Mouse (Mus musculus) fat pad, adult 2 months (tissue): ENCODE measurements around the gene Olfr479.
"Not testable (repeated sequence)": the region's sequence is repeated elsewhere in the genome, so short reads cannot be mapped to it uniquely, and the experiment has no call there.

ENCODE experiments used
- DNase-seq: peaks from one replicate; pipeline ENCODE4 v3.0.0-alpha.2; 2011; ENCODE audit warnings: low read depth, low spot score; ENCODE audit errors: extremely low read depth

Olfr479 gene

DNA sequence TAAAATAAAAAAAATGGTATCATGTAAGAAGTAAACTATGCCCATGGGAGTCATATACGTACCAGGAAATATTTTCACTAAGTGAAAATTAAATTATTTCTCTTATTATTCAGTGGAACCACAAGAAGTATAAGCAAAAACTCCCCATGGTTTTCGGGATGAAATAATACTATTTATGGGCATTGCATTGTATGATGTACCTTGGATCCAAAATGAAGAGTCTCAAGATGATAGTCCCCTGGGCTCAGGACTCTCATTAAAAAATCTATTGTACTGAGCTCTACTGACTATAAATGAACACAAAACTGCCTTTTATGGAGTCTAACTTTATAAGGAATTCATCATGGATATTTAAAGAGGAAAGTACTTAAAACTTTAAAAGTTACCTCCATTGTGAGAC, at the start of gene Olfr479:
Gene Olfr479 (plus strand): TSS at position 301 of the 400 bp plus-strand sequence.
- DNase-seq = no peak

DNA sequence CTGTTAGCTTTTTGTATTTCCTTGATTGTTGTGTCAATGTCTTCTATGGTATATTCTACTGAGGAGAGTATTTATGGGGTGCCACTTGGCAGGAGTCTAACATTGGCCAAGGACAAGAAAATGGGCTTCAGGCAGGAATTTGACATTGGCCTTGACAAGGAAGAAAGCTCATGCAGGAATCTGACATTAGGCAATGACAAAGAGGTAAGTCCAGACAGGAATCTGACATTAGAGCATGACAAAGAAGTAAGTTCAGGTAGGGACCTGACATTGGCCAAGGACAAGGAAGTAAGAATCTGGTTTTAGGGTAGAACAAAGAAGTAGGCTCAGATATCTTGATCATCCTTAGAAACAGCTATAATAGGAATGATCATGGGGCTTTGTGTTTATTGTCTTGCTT, 36.2 kb upstream of the Olfr479 start:
- DNase-seq = not testable (repeated sequence)

GRCm38 (mm10) chr7:108033889-108034288, 16.6 kb upstream of the Olfr479 start, which contains the start of gene Olfr478:
Gene Olfr478, minus strand, starts transcription at chr7:108033989.
- no peak for DNase-seq

- no peak for DNase-seq
Observed at GRCm38 (mm10) chr7:108067246-108067645, 16.8 kb downstream of the Olfr479 start, which contains the start of gene Olfr480. Gene Olfr480, minus strand, starts transcription at chr7:108067346.

DNA sequence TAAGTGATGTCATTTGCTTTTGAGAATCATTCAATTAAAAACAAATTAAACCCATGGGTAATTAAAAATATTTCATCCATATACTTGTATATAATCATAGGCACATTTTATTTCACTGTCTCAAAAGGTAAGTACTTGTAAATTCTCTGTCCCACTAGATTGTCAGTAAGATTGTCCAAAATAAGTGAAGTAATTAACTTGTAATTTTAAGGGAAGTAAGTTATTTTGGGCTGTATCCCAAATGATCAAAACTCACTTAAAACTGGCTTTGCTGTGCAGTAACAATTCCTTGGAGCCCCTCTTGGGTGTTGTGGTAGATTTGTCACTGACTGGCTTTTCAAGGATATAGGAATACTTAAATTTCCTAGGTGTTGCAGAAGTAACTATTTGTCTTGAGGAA, 29.1 kb downstream of the Olfr479 start, which contains the start of gene Olfr481:
Gene Olfr481 (plus strand): TSS at position 301 of the 400 bp plus-strand sequence.
- DNase-seq = no peak

DNA sequence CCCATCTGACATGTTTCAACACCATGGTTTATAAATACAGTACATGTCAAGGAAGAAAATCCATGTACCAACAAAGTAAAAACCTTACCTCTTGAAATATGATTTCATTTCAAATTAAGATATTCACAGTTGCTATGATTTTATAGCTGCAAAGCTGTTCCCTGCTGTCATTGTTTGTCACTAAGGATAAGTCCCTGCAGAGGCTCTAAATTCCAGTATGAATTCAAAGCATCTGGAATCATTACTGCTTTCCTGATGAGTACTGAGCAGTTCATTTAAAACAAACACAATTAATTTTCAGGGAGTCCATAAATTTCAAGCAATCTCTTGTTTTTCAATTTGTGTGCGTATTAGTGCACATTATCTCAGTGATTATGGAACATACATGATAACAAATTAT, 47.0 kb downstream of the Olfr479 start, which contains the start of gene Olfr482:
Gene Olfr482 (minus strand): TSS at position 101 of the 400 bp plus-strand sequence.
- no peak for DNase-seq

- no peak for DNase-seq
Observed at GRCm38 (mm10) chr7:108100549-108100948, 50.1 kb downstream of the Olfr479 start, which contains the start of gene Olfr483. Gene Olfr483, plus strand, starts transcription at chr7:108100849.
